Mouse (Mus musculus) c-Kit-positive CD71-negative TER-119-negative erythroid progenitor cells, embryonic 14.5 days (primary cell): Measurements from ENCODE around the gene Gnat1.

ENCODE experiments used
- DNase-seq: peaks from one replicate; pipeline ENCODE4 v3.0.0-alpha.2; 2013; ENCODE audit warnings: low read depth

The Gnat1 gene

GRCm38 (mm10) chr9:107675671-107676301 is 3.7 kb downstream of the Gnat1 start:
- peak; percentile 32 for DNase-seq

DNA sequence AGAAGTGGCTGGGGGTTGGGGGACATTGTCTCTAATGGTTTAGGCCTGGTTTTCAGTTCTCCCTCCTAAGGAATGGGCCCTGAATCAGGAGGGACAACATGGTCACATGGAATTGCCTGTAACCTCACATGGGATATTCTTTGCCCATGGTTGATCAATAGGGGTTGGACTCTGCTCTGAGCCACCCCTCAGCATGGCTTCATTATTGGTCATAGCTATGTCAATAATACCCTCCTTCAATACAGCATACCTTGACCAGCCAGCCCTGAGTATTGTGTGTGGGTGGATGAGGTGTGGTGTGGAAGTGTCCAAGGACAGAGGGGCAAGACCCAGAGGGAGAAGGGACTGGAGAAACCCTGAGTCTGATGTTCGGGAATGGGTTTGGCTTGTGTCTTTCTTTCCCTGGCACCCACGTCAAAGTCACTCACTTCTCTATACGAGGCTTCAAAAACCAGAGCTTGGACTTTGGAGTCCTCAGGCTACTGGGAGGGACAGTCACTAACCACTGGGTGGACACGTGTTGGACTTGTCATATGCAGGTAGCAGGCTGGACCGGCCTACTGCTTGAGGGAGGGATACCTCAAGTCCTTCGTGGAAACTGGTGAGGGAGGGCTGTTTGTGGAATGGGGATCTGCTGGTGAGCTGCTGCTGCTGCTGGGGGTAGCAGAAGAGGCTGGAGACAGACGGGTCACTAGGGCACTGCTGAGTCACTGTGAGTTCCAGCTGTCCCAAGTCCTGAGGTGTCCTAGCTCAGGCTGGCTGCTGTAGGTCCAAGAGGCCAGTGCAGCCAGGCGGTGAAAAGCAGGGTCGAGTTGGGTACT is 4.7 kb downstream of the Gnat1 start:
- no peak for DNase-seq

GRCm38 (mm10) chr9:107670259-107670658 is 9.3 kb downstream of the Gnat1 start:
- no peak for DNase-seq

- no peak for DNase-seq
Observed at GRCm38 (mm10) chr9:107669480-107669945, 10.0 kb downstream of the Gnat1 start, which contains the start of gene Slc38a3. Gene Slc38a3, minus strand, starts transcription at chr9:107669530.

GRCm38 (mm10) chr9:107668916-107669315 is 10.6 kb downstream of the Gnat1 start:
- no peak for DNase-seq

- no peak for DNase-seq
Observed at GRCm38 (mm10) chr9:107668011-107668410, 11.5 kb downstream of the Gnat1 start.

DNA sequence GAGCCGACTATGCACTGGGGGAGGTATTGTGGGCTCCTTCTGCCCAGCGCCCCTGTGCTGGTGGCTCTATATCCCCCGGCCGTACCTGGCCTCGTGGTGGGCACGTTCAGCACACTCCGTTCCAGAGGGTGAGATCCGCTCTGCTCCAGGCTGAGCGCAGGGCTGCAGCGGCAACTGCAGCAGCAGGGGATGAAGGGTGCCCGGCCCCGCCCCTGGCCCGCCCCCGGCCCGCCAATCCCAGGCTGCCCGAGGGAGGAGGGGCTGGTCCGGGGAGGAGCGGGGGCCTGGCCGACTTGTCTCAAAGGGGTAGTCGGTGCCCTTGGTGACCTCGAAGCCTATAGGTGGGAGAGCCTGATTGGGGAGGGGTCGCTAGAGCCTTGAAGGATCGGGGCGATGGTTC is 12.3 kb downstream of the Gnat1 start:
- DNase-seq = no peak

DNA sequence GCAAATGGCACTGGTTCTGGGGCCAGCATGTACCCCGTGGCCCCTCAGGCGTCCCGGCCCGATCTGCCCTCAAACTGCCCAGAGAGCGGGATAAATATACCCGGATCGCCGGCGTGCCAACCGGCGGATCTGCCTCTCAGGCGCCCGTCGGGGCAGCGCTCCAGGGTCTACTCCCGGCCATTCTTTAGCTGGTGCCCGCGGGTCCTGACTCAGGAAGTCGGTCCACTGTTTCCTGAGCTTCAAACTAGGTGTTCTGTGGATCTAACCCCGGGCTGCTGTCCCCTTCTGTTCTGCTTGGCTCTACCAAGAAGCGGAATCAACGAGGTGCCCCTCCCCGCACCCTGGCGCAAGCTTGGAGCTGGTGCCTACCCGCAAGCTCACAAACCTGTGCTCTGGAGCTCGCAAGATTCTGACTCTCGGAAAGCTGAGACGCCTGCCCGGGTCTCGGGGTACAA is 12.7 kb downstream of the Gnat1 start:
- DNase-seq = no peak

GRCm38 (mm10) chr9:107665308-107665707 is 14.2 kb downstream of the Gnat1 start:
- no peak for DNase-seq

DNA sequence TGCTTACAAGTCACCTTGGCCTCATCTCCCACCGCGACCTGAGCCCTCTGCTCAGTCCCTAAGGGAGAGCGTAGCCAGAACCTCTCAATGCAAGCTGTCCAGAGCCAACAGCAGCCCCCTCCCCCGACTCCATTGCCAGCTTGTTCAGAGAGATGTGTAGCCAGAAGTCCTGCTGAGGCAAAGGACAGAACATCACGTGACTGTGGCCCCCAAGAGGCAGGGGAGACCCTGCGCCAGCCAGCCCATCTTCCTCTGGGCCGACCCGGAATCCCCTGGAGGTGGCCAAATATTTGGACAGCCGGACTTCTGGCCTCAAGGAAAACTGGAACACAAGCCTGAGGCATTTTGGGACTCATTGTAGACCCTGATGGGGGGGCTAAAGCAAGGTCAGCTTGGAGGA is 16.0 kb downstream of the Gnat1 start:
- DNase-seq = no peak

DNA sequence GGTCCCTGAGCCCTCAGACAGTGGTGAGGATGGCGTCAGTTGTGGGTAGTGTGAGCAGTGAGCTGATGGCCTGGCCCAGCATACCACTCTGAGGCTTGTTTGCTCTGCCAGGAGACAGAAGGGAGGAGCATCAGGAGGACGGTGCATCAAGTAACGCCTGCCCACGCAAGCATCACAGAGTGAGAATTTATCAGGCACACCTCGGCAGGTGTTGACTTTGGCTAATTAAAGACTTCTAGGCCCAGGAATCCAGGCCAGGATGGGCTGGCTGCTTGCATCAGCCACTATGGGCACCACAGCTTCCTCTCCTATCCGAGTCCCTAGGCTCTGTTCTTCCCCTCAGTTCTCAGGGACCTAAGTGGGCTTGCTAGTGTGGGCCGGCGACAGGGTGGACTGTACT is 17.2 kb downstream of the Gnat1 start:
- DNase-seq = no peak

- DNase-seq = no peak
Observed at GRCm38 (mm10) chr9:107660777-107661176, 18.7 kb downstream of the Gnat1 start.

GRCm38 (mm10) chr9:107659961-107660360 is 19.6 kb downstream of the Gnat1 start:
- no peak for DNase-seq

DNA sequence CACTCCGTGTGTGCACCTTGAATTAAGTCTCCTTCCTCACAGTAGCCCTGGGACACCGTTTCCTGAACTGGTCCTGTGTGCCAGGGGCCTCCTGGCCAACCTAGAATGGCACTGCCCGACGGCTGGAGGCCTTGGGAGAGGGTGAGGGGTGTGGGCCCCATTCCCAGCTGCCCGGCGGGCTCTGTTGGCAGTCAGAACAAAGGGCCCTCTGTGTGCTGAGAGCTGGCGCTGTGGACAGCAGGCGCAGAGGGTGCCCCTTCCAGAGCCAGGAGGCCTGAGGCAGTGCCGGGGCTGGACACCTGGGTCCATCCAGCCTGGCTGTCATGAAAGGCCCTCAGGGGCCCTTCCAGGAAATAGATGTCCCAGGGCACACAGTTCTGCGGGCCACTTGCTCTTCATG is 20.0 kb downstream of the Gnat1 start:
- no peak for DNase-seq

- no peak for DNase-seq
Observed at GRCm38 (mm10) chr9:107658096-107658495, 21.4 kb downstream of the Gnat1 start.

GRCm38 (mm10) chr9:107657144-107657543 is 22.4 kb downstream of the Gnat1 start:
- DNase-seq = no peak

- no peak for DNase-seq
Observed at GRCm38 (mm10) chr9:107654585-107654984, 24.9 kb downstream of the Gnat1 start.

DNA sequence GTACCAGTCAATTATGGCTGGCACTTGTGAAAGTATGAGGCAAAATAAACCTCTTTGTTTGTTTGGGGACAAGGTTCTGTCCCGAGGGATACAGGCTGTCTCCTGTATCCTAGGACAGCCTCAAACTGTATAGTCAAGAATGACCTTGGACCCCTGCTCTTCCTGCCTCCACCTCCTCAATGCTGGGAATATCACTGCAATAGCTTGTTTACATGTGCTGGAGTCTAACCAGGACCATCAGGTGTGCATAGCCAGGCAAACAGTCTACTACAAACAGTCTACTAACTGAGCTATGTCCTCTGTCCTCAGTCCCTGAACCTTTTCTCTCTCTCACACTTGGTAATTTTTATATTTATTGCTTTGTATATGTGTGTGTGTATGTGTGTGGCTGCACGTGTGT is 26.0 kb downstream of the Gnat1 start:
- no peak for DNase-seq

DNA sequence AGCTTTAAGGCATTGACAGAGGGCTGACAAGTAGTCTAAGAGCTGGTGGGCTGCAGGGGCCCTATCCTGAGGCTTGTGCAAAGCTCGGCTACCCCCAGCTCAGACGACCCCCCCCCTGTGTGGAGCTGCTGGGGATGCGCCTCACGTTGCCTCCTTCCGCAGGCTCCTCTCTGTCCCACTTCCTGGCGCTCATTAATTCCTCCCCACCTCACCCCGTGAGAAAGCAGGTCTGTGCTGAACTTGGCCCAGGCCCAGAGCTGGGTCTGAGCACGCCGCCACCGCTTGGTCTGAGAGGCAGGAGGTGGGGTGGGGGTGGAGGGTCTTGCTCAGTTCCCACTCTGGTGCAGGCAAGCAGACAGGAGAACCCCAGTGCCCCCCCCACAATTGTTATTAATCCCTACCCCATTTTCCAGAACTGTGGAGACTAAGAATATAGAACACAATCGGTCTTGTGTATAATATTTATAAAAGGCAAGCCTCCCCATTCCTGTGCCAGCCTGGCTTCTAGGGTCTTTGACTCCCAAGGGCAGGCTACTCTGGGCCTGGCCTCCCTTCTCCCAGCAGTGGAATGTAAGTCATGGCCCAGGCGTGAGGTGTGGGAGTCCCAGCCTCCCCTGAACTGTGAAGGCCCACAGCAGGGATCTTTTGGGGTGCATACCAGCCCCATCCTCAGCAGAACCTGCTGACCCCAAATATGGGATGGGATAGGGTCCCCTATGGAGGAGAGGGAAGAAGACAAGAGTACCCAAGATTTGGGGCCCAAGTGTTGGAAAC is 28.6 kb downstream of the Gnat1 start:
- DNase-seq = no peak

DNA sequence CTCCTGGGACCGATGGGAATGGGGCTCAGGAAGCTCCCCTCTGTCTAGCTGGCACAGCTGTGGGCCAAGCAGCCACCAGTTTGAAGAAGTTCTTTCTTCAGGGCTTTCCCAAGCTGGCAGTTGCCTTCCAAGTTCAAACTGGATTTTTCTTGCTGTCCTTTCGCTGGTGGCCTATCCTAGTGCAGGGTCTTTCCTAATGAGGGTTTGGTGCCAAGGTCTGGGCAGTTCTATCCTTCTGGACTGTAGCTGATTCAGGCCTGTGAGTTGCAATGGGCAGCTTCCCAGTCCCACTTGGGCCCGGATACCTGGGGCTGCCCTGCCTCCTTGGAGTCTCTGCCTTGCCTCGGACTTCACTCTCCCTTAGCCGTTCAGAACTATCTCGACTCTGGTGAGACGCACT is 29.3 kb downstream of the Gnat1 start:
- no peak for DNase-seq

DNA sequence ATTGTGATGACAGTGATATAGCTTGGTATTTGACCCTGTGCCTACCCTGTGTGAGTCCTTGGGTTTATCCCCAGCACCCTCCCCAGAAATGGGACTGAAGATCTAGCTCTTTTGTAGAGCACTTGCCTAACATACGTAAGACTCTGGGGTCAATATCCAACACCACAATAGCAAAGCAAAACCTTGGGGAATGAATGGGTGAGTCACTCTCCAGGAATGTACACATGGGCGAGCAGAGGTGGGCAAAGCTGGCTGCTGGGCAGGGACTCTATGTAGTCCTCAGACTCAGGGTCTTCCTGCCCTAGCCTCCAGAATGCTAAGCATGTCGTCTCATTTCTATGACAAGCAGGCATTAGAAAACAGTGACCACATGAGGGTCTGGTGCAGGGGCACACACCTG is 30.7 kb downstream of the Gnat1 start:
- DNase-seq = no peak

DNA sequence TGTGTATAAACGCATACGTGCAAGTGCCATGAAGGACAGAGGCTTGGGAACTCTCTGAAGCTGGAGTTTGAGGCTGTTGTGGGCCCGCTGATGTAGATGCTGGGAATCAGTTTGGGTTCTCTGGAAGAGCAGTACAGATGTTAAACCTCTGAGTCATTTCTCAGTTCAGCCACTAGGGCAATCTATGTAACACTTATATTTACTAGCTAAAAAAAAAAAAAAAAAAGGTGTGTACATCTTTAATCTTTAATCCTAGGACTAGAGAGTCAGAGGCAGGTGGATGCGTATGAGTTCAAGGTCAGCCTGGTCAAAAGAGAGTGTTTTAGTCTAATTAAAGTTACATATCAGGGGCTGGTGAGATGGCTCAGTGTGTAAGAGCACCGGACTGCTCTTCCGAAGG is 32.5 kb downstream of the Gnat1 start:
- no peak for DNase-seq

DNA sequence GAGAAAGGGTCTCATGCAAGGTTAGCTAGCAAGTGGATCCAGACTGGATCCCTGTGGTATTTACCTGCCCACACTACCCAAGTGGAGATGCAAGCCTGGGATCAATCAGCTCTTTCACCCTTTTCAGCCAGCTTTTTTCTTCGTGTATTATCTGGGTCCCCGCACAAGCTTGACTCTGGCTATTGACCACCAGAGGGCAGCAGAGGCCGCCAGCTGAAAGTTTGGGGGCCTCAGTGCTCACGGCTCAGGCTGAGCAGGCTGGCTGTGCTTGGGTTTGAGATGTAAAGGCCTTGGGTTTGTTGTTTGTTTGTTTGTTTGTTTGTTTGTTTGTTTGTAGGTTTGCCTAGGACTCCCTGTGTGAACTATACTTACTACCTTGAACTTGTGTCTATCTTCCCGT is 33.9 kb downstream of the Gnat1 start:
- DNase-seq = peak; percentile 86
